Mouse (Mus musculus): Measurements from ENCODE around the gene Btg1. TPM values are rescaled to one million over a fixed set of nuclear protein-coding genes. Genes with fewer than 3 reads are reported as not detected.

The Btg1 gene
- polyA plus RNA-seq, 1 experiment from 2014 or later: 48.8 TPM

DNA sequence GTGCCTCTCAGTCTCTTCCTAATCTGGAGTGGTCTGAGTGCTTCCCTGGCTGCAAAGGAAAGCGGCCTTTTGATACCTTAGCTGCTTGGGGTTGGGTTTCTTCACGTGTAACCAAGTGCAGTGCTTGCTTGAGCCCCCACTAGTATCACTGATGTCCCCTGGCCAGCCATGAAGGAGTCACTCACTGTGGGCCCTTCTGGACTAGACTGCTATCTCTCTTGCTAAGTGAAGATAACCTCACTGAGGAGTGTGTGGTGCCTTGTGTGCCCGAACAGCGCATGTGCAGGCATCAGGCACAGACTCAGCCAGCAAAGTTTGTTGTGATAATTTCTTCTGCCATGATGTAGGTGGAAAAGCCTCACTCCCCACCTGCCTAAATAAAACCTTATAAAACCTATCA, 8.9 kb downstream of the Btg1 start:
- H3K27me3 ChIP-seq (ENCODE audit: control insufficient read depth, insufficient read depth, low read length): no peaks in the 10 kb centered on the region
- H3K9ac ChIP-seq (ENCODE audit: low read length): no peak overlapping the region
- no peak overlapping the region for H3K4me2 ChIP-seq (ENCODE audit: low read depth, low read length)
- no peak overlapping the region for H3K4me3 ChIP-seq (replicated peaks; ENCODE audit: low read length)
- no peaks in the 10 kb centered on the region for H3K9me3 ChIP-seq (replicated peaks; ENCODE audit: control insufficient read depth, low read length)
- H3K4me1 ChIP-seq (ENCODE audit: control insufficient read depth, insufficient read depth, low read length): peaks cover 38% of the 10 kb centered on the region
- 69% methylated on average over 4 of the region's 4 CpGs for WGBS
- H3K27ac ChIP-seq (ENCODE audit: low read length): no peak overlapping the region
- ATAC-seq (ENCODE audit: insufficient read depth, low FRiP score): no peak
- peaks cover 12% of the 10 kb centered on the region for H3K36me3 ChIP-seq (ENCODE audit: control insufficient read depth, insufficient read depth, low read length)

GRCm38 (mm10) chr10:96626120-96626750, 9.4 kb downstream of the Btg1 start:
- peaks cover 12% of the 10 kb centered on the region for H3K36me3 ChIP-seq (ENCODE audit: control insufficient read depth, insufficient read depth, low read length)
- H3K27me3 ChIP-seq (ENCODE audit: control insufficient read depth, insufficient read depth, low read length): no peaks in the 10 kb centered on the region
- no peak overlapping the region for H3K4me2 ChIP-seq (ENCODE audit: low read depth, low read length)
- no peak overlapping the region for H3K4me3 ChIP-seq (replicated peaks; ENCODE audit: low read length)
- no peak overlapping the region for H3K9ac ChIP-seq (ENCODE audit: low read length)
- ATAC-seq (ENCODE audit: insufficient read depth, low FRiP score): no peak
- no peak overlapping the region for H3K27ac ChIP-seq (ENCODE audit: low read length)
- H3K4me1 ChIP-seq (ENCODE audit: control insufficient read depth, insufficient read depth, low read length): peaks cover 38% of the 10 kb centered on the region
- H3K9me3 ChIP-seq (replicated peaks; ENCODE audit: control insufficient read depth, low read length): no peaks in the 10 kb centered on the region
- 88% methylated on average over 10 of the region's 10 CpGs for WGBS

- no peak overlapping the region for H3K9ac ChIP-seq (ENCODE audit: low read length)
- H3K4me3 ChIP-seq (replicated peaks; ENCODE audit: low read length): no peak overlapping the region
- peaks cover 12% of the 10 kb centered on the region for H3K36me3 ChIP-seq (ENCODE audit: control insufficient read depth, insufficient read depth, low read length)
- no peak for ATAC-seq (ENCODE audit: insufficient read depth, low FRiP score)
- no peaks in the 10 kb centered on the region for H3K9me3 ChIP-seq (replicated peaks; ENCODE audit: control insufficient read depth, low read length)
- H3K4me1 ChIP-seq (ENCODE audit: control insufficient read depth, insufficient read depth, low read length): peaks cover 30% of the 10 kb centered on the region
- peak overlapping the region; percentile 25; the same call in 1 of the 2 replicates for H3K27ac ChIP-seq (ENCODE audit: low read length)
- H3K27me3 ChIP-seq (ENCODE audit: control insufficient read depth, insufficient read depth, low read length): no peaks in the 10 kb centered on the region
- 92% methylated on average over 10 of the region's 10 CpGs for WGBS
- H3K4me2 ChIP-seq (ENCODE audit: low read depth, low read length): no peak overlapping the region
These were observed 10.5 kb downstream of the Btg1 start for GRCm38 (mm10) chr10:96627332-96627731.

DNA sequence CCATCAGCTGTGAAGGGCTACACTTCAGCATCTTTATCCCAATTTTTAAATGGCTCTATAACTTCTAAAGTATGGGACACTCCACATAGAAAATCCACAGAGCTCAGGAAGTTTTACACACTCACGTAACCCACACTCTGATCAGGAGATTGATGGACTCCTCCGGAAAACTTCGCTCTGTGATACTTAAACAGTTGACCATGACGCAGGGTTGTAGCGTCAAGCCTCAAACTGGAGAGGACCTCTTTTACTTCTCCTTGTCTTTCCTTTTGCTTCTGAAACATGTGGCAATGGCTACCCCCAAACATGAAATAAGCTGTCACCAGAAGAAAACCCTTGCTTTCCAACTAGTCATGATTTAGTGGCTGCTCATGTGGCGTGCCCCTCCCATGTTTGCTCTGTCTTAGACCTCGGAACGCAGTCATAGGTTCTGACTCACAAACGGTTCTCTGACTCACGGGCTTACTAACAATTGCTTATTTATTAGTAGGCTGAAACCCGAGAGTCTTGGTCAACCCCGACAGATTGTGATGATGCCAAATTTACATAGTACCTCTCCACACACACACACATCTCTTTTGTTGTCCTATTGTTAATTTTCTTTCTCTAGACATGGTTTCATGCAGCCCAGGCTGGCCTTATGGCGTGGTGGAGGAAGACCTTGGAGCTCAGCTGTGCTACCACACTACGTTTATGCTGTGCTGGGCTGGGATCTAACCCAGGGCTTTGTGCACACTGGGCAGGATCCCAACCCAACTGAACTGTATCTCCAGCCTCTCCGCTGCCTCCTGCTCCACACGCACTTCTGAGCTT, 11.5 kb downstream of the Btg1 start:
- Histone ChIP-seq H3K9me3 (replicated peaks; ENCODE audit: control insufficient read depth, low read length) (no peaks in the 10 kb centered on the region), H3K4me2 (ENCODE audit: low read depth, low read length) (no peak overlapping the region), H3K4me1 (ENCODE audit: control insufficient read depth, insufficient read depth, low read length) (peaks cover 24% of the 10 kb centered on the region), H3K36me3 (ENCODE audit: control insufficient read depth, insufficient read depth, low read length) (peaks cover 6% of the 10 kb centered on the region; the same call in 1 of the 2 replicates), H3K27me3 (ENCODE audit: control insufficient read depth, insufficient read depth, low read length) (no peaks in the 10 kb centered on the region), H3K4me3 (replicated peaks; ENCODE audit: low read length) (no peak overlapping the region), H3K9ac (ENCODE audit: low read length) (no peak overlapping the region), H3K27ac (ENCODE audit: low read length) (peak overlapping the region; percentile 68)
- WGBS: 73% methylated on average over 16 of the region's 16 CpGs
- ATAC-seq (ENCODE audit: insufficient read depth, low FRiP score): peak; percentile 67; the same call in 1 of the 2 replicates

DNA sequence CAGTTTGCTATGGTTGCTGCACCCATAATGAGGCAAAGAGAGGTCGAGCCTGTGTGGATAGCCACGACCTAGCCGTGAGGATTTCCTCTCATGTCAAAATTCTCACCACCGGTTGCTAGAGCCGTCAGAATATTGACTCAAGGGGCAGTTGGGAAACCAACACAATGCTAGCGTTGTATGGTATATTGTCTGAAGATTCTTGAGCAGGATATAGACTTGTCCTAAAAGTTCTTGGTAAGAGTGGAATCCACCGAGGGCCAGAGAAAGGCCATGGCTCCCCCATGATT, 12.1 kb downstream of the Btg1 start:
- Histone ChIP-seq H3K4me1 (ENCODE audit: control insufficient read depth, insufficient read depth, low read length) (peaks cover 20% of the 10 kb centered on the region; the same call in 1 of the 2 replicates), H3K4me2 (ENCODE audit: low read depth, low read length) (no peak overlapping the region), H3K36me3 (ENCODE audit: control insufficient read depth, insufficient read depth, low read length) (peaks cover 2% of the 10 kb centered on the region; the same call in 1 of the 2 replicates), H3K9me3 (replicated peaks; ENCODE audit: control insufficient read depth, low read length) (no peaks in the 10 kb centered on the region), H3K27ac (ENCODE audit: low read length) (peak overlapping the region; percentile 63), H3K9ac (ENCODE audit: low read length) (no peak overlapping the region), H3K27me3 (ENCODE audit: control insufficient read depth, insufficient read depth, low read length) (no peaks in the 10 kb centered on the region), H3K4me3 (replicated peaks; ENCODE audit: low read length) (no peak overlapping the region)
- WGBS: 70% methylated on average over 7 of the region's 7 CpGs
- no peak for ATAC-seq (ENCODE audit: insufficient read depth, low FRiP score)

DNA sequence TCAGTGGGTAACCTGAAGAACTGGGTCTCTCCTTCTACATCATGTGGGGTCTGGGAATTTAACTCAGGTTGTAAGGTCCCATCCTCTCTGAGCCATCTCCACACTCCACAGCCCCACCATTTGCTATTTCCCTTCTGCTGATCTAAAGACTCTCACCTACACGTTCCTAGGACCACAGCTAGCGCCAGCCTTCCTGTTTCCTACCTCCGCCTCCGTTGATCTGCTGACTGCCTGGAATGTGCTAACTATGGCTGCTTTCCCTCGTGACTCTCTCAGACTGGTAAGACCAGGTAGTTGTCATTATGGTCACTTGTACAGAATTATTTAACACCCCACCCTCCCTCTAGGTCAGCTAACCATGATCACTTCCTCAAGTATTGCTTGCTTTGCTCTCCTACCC, 13.3 kb downstream of the Btg1 start:
- Histone ChIP-seq H3K9me3 (replicated peaks; ENCODE audit: control insufficient read depth, low read length) (no peaks in the 10 kb centered on the region), H3K4me1 (ENCODE audit: control insufficient read depth, insufficient read depth, low read length) (peaks cover 17% of the 10 kb centered on the region; the same call in 1 of the 2 replicates), H3K4me2 (ENCODE audit: low read depth, low read length) (no peak overlapping the region), H3K36me3 (ENCODE audit: control insufficient read depth, insufficient read depth, low read length) (no peaks in the 10 kb centered on the region), H3K4me3 (replicated peaks; ENCODE audit: low read length) (no peak overlapping the region), H3K27ac (ENCODE audit: low read length) (no peak overlapping the region), H3K27me3 (ENCODE audit: control insufficient read depth, insufficient read depth, low read length) (no peaks in the 10 kb centered on the region), H3K9ac (ENCODE audit: low read length) (no peak overlapping the region)
- ATAC-seq (ENCODE audit: insufficient read depth, low FRiP score): no peak
- 72% methylated on average over 5 of the region's 5 CpGs for WGBS

DNA sequence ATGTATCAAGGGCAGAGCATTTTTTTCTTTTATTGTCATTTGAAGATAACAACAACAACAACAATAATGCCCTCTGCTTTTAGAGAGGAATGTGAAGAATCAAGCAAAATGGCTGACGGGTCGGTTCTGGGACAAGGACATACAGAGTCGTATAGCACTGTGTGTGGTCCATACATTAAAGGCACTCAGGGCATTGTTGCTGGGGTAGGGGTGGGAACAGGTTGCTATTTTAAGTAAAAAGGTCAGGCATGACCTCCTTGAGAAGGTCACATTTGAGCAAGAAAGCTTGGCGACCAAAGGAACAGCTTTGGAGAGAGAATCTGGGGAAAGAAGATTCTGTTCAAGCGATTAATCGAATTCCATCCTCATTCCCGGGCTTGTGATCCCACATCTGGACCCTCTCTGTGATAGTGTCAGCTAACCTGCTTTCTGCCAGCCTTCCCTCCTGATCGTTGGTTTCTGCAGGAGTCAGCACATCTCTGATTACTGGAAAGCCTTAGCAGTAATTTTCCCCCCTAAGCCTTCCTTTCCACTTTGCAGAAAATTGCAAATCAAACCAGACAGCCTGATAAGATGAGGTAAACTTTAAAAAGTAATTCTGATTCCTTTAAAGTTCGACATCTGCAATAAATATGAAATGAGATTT, 14.4 kb downstream of the Btg1 start:
- H3K4me1 ChIP-seq (ENCODE audit: control insufficient read depth, insufficient read depth, low read length): peaks cover 14% of the 10 kb centered on the region; the same call in 1 of the 2 replicates
- H3K4me3 ChIP-seq (replicated peaks; ENCODE audit: low read length): no peak overlapping the region
- 47% methylated on average over 9 of the region's 9 CpGs for WGBS
- no peak overlapping the region for H3K4me2 ChIP-seq (ENCODE audit: low read depth, low read length)
- H3K9ac ChIP-seq (ENCODE audit: low read length): no peak overlapping the region
- H3K27ac ChIP-seq (ENCODE audit: low read length): no peak overlapping the region
- ATAC-seq (ENCODE audit: insufficient read depth, low FRiP score): no peak
- H3K27me3 ChIP-seq (ENCODE audit: control insufficient read depth, insufficient read depth, low read length): no peaks in the 10 kb centered on the region
- no peaks in the 10 kb centered on the region for H3K36me3 ChIP-seq (ENCODE audit: control insufficient read depth, insufficient read depth, low read length)
- no peaks in the 10 kb centered on the region for H3K9me3 ChIP-seq (replicated peaks; ENCODE audit: control insufficient read depth, low read length)

GRCm38 (mm10) chr10:96632271-96633144, 15.7 kb downstream of the Btg1 start:
- ATAC-seq (ENCODE audit: insufficient read depth, low FRiP score): no peak
- H3K27ac ChIP-seq (ENCODE audit: low read length): peak overlapping the region; percentile 25; the same call in 1 of the 2 replicates

More at GRCm38 (mm10) chr10:96632271-96633144, 15.7 kb downstream of the Btg1 start:
- Histone ChIP-seq H3K27me3 (ENCODE audit: control insufficient read depth, insufficient read depth, low read length) (no peaks in the 10 kb centered on the region), H3K4me3 (replicated peaks; ENCODE audit: low read length) (no peak overlapping the region), H3K36me3 (ENCODE audit: control insufficient read depth, insufficient read depth, low read length) (no peaks in the 10 kb centered on the region), H3K9me3 (replicated peaks; ENCODE audit: control insufficient read depth, low read length) (no peaks in the 10 kb centered on the region), H3K9ac (ENCODE audit: low read length) (no peak overlapping the region), H3K4me2 (ENCODE audit: low read depth, low read length) (no peak overlapping the region), H3K4me1 (ENCODE audit: control insufficient read depth, insufficient read depth, low read length) (peaks cover 11% of the 10 kb centered on the region; the same call in 1 of the 2 replicates)
- 58% methylated on average over 12 of the region's 12 CpGs for WGBS

Data from stomach, embryonic 16.5 days (tissue).